ENCODE assay signal across 17 mouse cellular contexts in the genomic region with DNA sequence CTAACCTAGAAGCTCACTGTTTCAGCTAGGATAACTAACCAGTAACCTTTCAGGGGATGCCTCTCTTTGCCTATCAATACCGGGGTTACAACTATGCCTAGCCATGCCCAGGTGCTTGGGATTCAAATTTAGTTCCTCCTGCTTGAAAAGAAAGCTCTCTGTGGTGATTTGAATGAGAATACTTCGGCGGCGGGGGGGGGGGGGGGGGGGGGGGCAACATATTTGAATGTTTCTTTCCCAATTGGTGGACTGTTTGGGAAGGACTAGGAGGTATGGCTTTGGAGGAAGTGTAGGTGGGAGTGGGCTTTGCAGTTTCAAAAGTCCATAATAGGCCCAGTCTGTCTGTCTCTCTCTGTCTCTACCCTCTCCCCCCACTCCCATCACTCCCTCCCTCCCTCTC.
"Had no signal": no experiment of that assay in that cellular context is flagged by ENCODE, and none has a peak within 500 bp of the region (broad histone marks: within the 10 kb centered on the region; RNA-seq: fewer than 3 reads in every experiment).

No protein-coding gene starts in this region.

- H3K4me3 ChIP-seq: midbrain, embryonic 13.5 days; midbrain, embryonic 15.5 days; neural tube, embryonic 12.5 days; stomach, embryonic 15.5 days had no signal

- H3K27me3 ChIP-seq: midbrain, embryonic 13.5 days; midbrain, embryonic 15.5 days; neural tube, embryonic 12.5 days; stomach, embryonic 15.5 days had no signal

- H3K36me3 ChIP-seq: midbrain, embryonic 13.5 days; midbrain, embryonic 15.5 days; neural tube, embryonic 12.5 days; stomach, embryonic 15.5 days had no signal

- H3K27ac ChIP-seq: midbrain, embryonic 13.5 days; midbrain, embryonic 15.5 days; neural tube, embryonic 12.5 days; stomach, embryonic 15.5 days; stomach, postnatal 0 days had no signal

- DNase-seq: lung, adult 18-20 months; lung, embryonic 14.5 days; lung, postnatal 10 days; lung, postnatal 4 days; retina, postnatal 1 day; right cerebral cortex, adult 18-20 months; right cerebral cortex, postnatal 25 days; right cerebral cortex, postnatal 4 days; spleen, adult 18-20 months; thymus, adult 2 months; thymus, postnatal 25 days; thymus, postnatal 4 days had no signal

- ATAC-seq: midbrain, embryonic 13.5 days; midbrain, embryonic 15.5 days had no signal

- H3K9me3 ChIP-seq: midbrain, embryonic 13.5 days; midbrain, embryonic 15.5 days; neural tube, embryonic 12.5 days; stomach, embryonic 15.5 days had no signal

- H3K4me1 ChIP-seq: midbrain, embryonic 13.5 days; midbrain, embryonic 15.5 days; neural tube, embryonic 12.5 days; stomach, embryonic 15.5 days had no signal
